Comparison of ENCODE assay signal across 16 mouse cellular contexts in genomic region chr11:11739054-11739453, GRCm38 (mm10).
"Had no signal": no experiment of that assay in that cellular context is flagged by ENCODE, and none has a peak within 500 bp of the region (broad histone marks: within the 10 kb centered on the region; RNA-seq: fewer than 3 reads in every experiment).

No protein-coding gene starts in this region.

- H3K9me3 ChIP-seq: intestine, embryonic 15.5 days; limb, embryonic 15.5 days; neural tube, embryonic 12.5 days had no signal

- H3K27me3 ChIP-seq: intestine, embryonic 15.5 days; limb, embryonic 15.5 days; neural tube, embryonic 12.5 days had no signal

- H3K27ac ChIP-seq: hindbrain, postnatal 0 days; intestine, embryonic 15.5 days; layer of hippocampus, adult 2 months; limb, embryonic 15.5 days; midbrain, embryonic 10.5 days; neural tube, embryonic 12.5 days had no signal

- H3K4me3 ChIP-seq: intestine, embryonic 15.5 days; layer of hippocampus, adult 2 months; limb, embryonic 15.5 days; midbrain, embryonic 10.5 days; myocyte; neural tube, embryonic 12.5 days had no signal

- DNase-seq: kidney, adult 18-20 months; kidney, postnatal 10 days; kidney, postnatal 4 days; lung, adult 2 months; lung, postnatal 36 days; midbrain, embryonic 14.5 days; retina, postnatal 1 day; right cerebral cortex, postnatal 4 days had no signal

- ATAC-seq: hindbrain, postnatal 0 days; intestine, embryonic 15.5 days; lung, postnatal 0 days had no signal

- H3K4me1 ChIP-seq: intestine, embryonic 15.5 days; limb, embryonic 15.5 days; midbrain, embryonic 10.5 days; neural tube, embryonic 12.5 days had no signal

- H3K9ac ChIP-seq: intestine, embryonic 15.5 days; limb, embryonic 15.5 days; neural tube, embryonic 12.5 days had no signal

- H3K4me2 ChIP-seq: intestine, embryonic 15.5 days; limb, embryonic 15.5 days; neural tube, embryonic 12.5 days had no signal

- H3K36me3 ChIP-seq: intestine, embryonic 15.5 days; limb, embryonic 15.5 days; midbrain, embryonic 10.5 days; neural tube, embryonic 12.5 days had no signal
